Mouse (Mus musculus) cortical plate, adult 2 months (tissue): ENCODE results near the gene Klhl35.

Source experiments
- CTCF ChIP-seq: fragments of 200-500 bp; IDR thresholded peaks from 2 replicates; pipeline ENCODE4 v1.5.1; 2011; ENCODE audit warnings: mild to moderate bottlenecking, control low read depth, low read length; ENCODE audit not compliant: insufficient read depth; ENCODE audit errors: extremely low read depth
- POLR2A ChIP-seq: fragments of 200-500 bp; IDR thresholded peaks from 2 replicates; pipeline ENCODE4 v1.6.1; 2011; ENCODE audit warnings: mild to moderate bottlenecking, low read length, control low read depth; ENCODE audit not compliant: insufficient read depth; ENCODE audit errors: extremely low read depth

DNA sequence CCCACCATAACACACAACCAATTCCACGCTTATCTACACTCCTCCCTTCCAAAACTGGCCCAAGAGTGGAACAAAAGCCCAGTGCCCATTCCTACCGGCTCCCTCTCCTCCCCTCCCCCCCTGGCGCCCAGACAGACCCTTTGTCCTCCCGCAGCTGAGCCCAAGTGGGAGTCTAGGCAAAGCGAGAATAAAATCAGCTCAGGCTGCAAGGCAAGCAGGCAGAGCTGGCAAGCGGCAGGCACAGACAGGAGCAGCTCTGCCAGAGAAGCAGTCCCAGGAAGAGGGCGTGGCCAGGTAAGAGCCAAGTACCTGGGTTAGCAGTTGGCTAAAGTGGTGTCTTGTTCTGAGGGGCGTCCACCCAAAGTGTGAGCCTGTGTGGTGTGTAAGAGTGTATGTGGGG lies at the start of gene Klhl35:
- TF ChIP-seq CTCF (no peak), POLR2A (peak; percentile 35; the same call in 1 of the 2 replicates)
